Mouse (Mus musculus) urinary bladder, postnatal 14 days (tissue): Measurements from ENCODE around the gene Espl1.
"Not testable (repeated sequence)": the region's sequence is repeated elsewhere in the genome, so short reads cannot be mapped to it uniquely, and the experiment has no call there.

Source experiments
- DNase-seq: peaks from one replicate; pipeline ENCODE4 v3.0.0; 2021; ENCODE audit warnings: low spot score

The Espl1 gene

GRCm38 (mm10) chr15:102335254-102335653, 39.2 kb downstream of the Espl1 start:
- DNase-seq: no peak

GRCm38 (mm10) chr15:102335925-102336324, 39.9 kb downstream of the Espl1 start:
- DNase-seq: not testable (repeated sequence)

GRCm38 (mm10) chr15:102336946-102337345, 40.9 kb downstream of the Espl1 start:
- no peak for DNase-seq

- DNase-seq: no peak
Observed at GRCm38 (mm10) chr15:102339612-102340011, 43.5 kb downstream of the Espl1 start.

- peak; percentile 53 for DNase-seq
Observed at GRCm38 (mm10) chr15:102341580-102341979, 45.5 kb downstream of the Espl1 start.

- no peak for DNase-seq
Observed at GRCm38 (mm10) chr15:102344490-102344889, 48.4 kb downstream of the Espl1 start.

GRCm38 (mm10) chr15:102346444-102346843, 50.4 kb downstream of the Espl1 start:
- DNase-seq: no peak

GRCm38 (mm10) chr15:102350138-102350941, 54.3 kb downstream of the Espl1 start, which contains the start of gene Aaas:
Aaas (minus strand) TSS chr15:102350771.
- DNase-seq: peak; percentile 96

GRCm38 (mm10) chr15:102350942-102351291, 54.9 kb downstream of the Espl1 start:
- no peak for DNase-seq

GRCm38 (mm10) chr15:102352177-102352576, 56.1 kb downstream of the Espl1 start:
- DNase-seq: no peak

GRCm38 (mm10) chr15:102353986-102354385, 57.9 kb downstream of the Espl1 start:
- DNase-seq: no peak

- DNase-seq: peak; percentile 36
Observed at GRCm38 (mm10) chr15:102355134-102355870, 59.2 kb downstream of the Espl1 start.

GRCm38 (mm10) chr15:102355871-102356441, 59.9 kb downstream of the Espl1 start:
- no peak for DNase-seq

GRCm38 (mm10) chr15:102356501-102357325, 60.6 kb downstream of the Espl1 start:
- DNase-seq: no peak

GRCm38 (mm10) chr15:102358126-102358525, 62.1 kb downstream of the Espl1 start:
- DNase-seq: no peak

- no peak for DNase-seq
Observed at GRCm38 (mm10) chr15:102358834-102359233, 62.8 kb downstream of the Espl1 start.

- DNase-seq: no peak
Observed at GRCm38 (mm10) chr15:102362648-102363047, 66.6 kb downstream of the Espl1 start.

- DNase-seq: no peak
Observed at GRCm38 (mm10) chr15:102364678-102365077, 68.6 kb downstream of the Espl1 start.

- no peak for DNase-seq
Observed at GRCm38 (mm10) chr15:102366238-102366637, 70.2 kb downstream of the Espl1 start.

- DNase-seq: no peak
Observed at GRCm38 (mm10) chr15:102366733-102367344, 70.8 kb downstream of the Espl1 start, which contains the start of gene Sp7. Sp7 (minus strand) TSS chr15:102367182.

GRCm38 (mm10) chr15:102369972-102370371, 73.9 kb downstream of the Espl1 start:
- DNase-seq: no peak
